ENCODE assay signal across 21 mouse cellular contexts in the genomic region with DNA sequence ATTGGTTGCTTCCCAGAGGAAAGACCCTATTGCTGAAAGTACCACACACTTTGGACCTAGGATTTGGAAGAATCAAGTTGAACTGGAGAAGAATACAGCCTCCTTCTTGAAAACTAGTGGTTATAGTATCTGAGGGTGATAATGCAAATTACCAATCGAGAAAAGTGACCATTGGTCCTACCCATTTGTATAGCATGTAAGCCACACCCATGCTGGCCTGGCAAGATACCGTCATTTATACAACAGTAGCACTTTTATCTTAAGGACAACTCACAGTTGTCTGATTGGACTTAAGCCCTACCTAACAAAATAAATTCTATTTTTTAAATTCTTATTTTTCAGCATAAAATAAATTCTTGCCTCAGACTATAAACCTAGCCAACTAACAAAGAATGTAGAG. TPM values are rescaled to one million over a fixed set of nuclear protein-coding genes. Genes with fewer than 3 reads are reported as not detected.
DNase-seq lines count a peak whose midpoint lies in the region; ATAC-seq and TF ChIP-seq lines count a peak whose summit lies in the region.
"Had no signal": no experiment of that assay in that cellular context is flagged by ENCODE, and none has a peak within 500 bp of the region (broad histone marks: within the 10 kb centered on the region; RNA-seq: fewer than 3 reads in every experiment).

No protein-coding gene starts in this region.

- no peaks in the 10 kb centered on the region for H3K79me2 ChIP-seq in MEL (ENCODE audit: control insufficient read depth, insufficient read depth, low read length, poor library complexity)

- TF ChIP-seq CTCF in MEL (IDR thresholded peaks at IDR 0.05 in 2 of 3, conservative IDR thresholded peaks at IDR 0.05 in 1 of 3; ENCODE audit: control insufficient read depth in 1 of 3, insufficient read depth in 1 of 3, low read depth in 2 of 3, low read length in 3 of 3, poor library complexity in 1 of 3, severe bottlenecking in 1 of 3) = no peak
- no peak for TF ChIP-seq CTCF in liver, embryonic 14.5 days (IDR thresholded peaks at IDR 0.05; ENCODE audit: low read depth)

- no peaks in the 10 kb centered on the region for H3K27me3 ChIP-seq in MEL (ENCODE audit: control insufficient read depth in 1 of 2, insufficient read depth in 2 of 2, low read length in 2 of 2)
- H3K27me3 ChIP-seq in liver, embryonic 14.5 days (ENCODE audit: control insufficient read depth, insufficient read depth, low read length) = no peaks in the 10 kb centered on the region
- H3K27me3 ChIP-seq: embryonic facial prominence, embryonic 12.5 days; forebrain, embryonic 12.5 days; heart, embryonic 12.5 days had no signal

- H3K9ac ChIP-seq in MEL (ENCODE audit: control insufficient read depth, low read depth, low read length, poor library complexity, severe bottlenecking) = no peak overlapping the region
- no peak overlapping the region for H3K9ac ChIP-seq in liver, embryonic 14.5 days (replicated peaks)
- H3K9ac ChIP-seq: embryonic facial prominence, embryonic 12.5 days; forebrain, embryonic 12.5 days; heart, embryonic 12.5 days; hindbrain, embryonic 14.5 days had no signal

- no peaks in the 10 kb centered on the region for H3K9me3 ChIP-seq in MEL (replicated peaks; ENCODE audit: insufficient read depth, low read length)
- H3K9me3 ChIP-seq in liver, embryonic 14.5 days (ENCODE audit: control insufficient read depth, low read length) = no peaks in the 10 kb centered on the region
- H3K9me3 ChIP-seq: embryonic facial prominence, embryonic 12.5 days; forebrain, embryonic 12.5 days; heart, embryonic 12.5 days; hindbrain, embryonic 10.5 days had no signal

- no peak overlapping the region for H3K4me2 ChIP-seq in liver, embryonic 14.5 days (ENCODE audit: low read depth)
- H3K4me2 ChIP-seq: embryonic facial prominence, embryonic 12.5 days; forebrain, embryonic 12.5 days; heart, embryonic 12.5 days; hindbrain, embryonic 14.5 days had no signal

- no peak for TF ChIP-seq EP300 in MEL (IDR thresholded peaks at IDR 0.05; ENCODE audit: low read depth in 1 of 2, low read length in 2 of 2)
- no peak for TF ChIP-seq EP300 in liver, embryonic 14.5 days (IDR thresholded peaks at IDR 0.05; ENCODE audit: low read depth)

- H3K27ac ChIP-seq in MEL (ENCODE audit: control insufficient read depth, low read depth, low read length) = no peak overlapping the region
- H3K27ac ChIP-seq in liver, embryonic 14.5 days = no peak overlapping the region
- H3K27ac ChIP-seq: embryonic facial prominence, embryonic 12.5 days; forebrain, embryonic 12.5 days; gastrocnemius, adult 2 months; hindbrain, embryonic 10.5 days; hindbrain, embryonic 14.5 days had no signal

- DNase-seq in MEL (ENCODE audit: low read depth, low spot score) = peak; percentile 8
- DNase-seq in liver, embryonic 14.5 days (ENCODE audit: low read depth in 3 of 3, low spot score in 3 of 3) = peak; percentile 3 to 22 (median 14)
- DNase-seq in layer of hippocampus, postnatal 14 days (ENCODE audit: low spot score in 2 of 2) = no peak
- no peak for DNase-seq in embryo, embryonic 11 days
- no peak for DNase-seq in frontal cortex, postnatal 10 days (ENCODE audit: low spot score in 2 of 2)
- DNase-seq: adrenal gland, adult 2 months; adrenal gland, postnatal 25 days; cerebellum, adult 11 months; cerebellum, adult 8-10 months; cerebellum, postnatal 14 days; gastrocnemius, adult 2 months; gastrocnemius, postnatal 25 days had no signal

- WGBS in liver, embryonic 14.5 days (ENCODE audit: insufficient replicate concordance) = 25% methylated on average over 2 of the region's 2 CpGs

- peaks cover 0 to 2% of the 10 kb centered on the region in 2 experiments; a peak in 2 of 4 replicates for H3K36me3 ChIP-seq in MEL (ENCODE audit: control insufficient read depth in 1 of 2, insufficient read depth in 2 of 2, low read length in 2 of 2)
- H3K36me3 ChIP-seq in liver, embryonic 14.5 days (replicated peaks; ENCODE audit: control insufficient read depth, insufficient read depth, low read depth) = no peaks in the 10 kb centered on the region
- H3K36me3 ChIP-seq: embryonic facial prominence, embryonic 12.5 days; forebrain, embryonic 12.5 days; heart, embryonic 12.5 days; hindbrain, embryonic 10.5 days had no signal

- peak; percentile 70 for ATAC-seq in erythroid progenitor cell, adult 5-6 weeks (replicated peaks; ENCODE audit: low FRiP score, poor library complexity, severe bottlenecking)
- ATAC-seq in liver, embryonic 14.5 days (ENCODE audit: insufficient read depth) = peak; percentile 75
- peak; percentile 84 for ATAC-seq in megakaryocyte-erythroid progenitor cell, adult 5-6 weeks (replicated peaks; ENCODE audit: low FRiP score, low TSS enrichment, poor library complexity, severe bottlenecking)
- ATAC-seq: forebrain, embryonic 16.5 days; Patski had no signal

- TF ChIP-seq RAD21 in MEL (IDR thresholded peaks at IDR 0.05; ENCODE audit: low read depth, low read length) = no peak

- H3K4me1 ChIP-seq in MEL (ENCODE audit: control insufficient read depth in 1 of 2, insufficient read depth in 2 of 2, low read length in 2 of 2) = no peaks in the 10 kb centered on the region
- no peaks in the 10 kb centered on the region for H3K4me1 ChIP-seq in liver, embryonic 14.5 days (replicated peaks; ENCODE audit: control insufficient read depth in 2 of 2, insufficient read depth in 2 of 2, low read length in 1 of 2)
- H3K4me1 ChIP-seq: embryonic facial prominence, embryonic 12.5 days; hindbrain, embryonic 10.5 days had no signal

- TF ChIP-seq POLR2A in MEL (IDR thresholded peaks at IDR 0.05; ENCODE audit: control insufficient read depth in 1 of 2, insufficient read depth in 1 of 2, low read depth in 1 of 2, low read length in 2 of 2, poor library complexity in 1 of 2) = no peak

- H3K4me3 ChIP-seq in MEL (ENCODE audit: control insufficient read depth in 1 of 2, insufficient read depth in 1 of 2, low read depth in 2 of 2, low read length in 2 of 2) = no peak overlapping the region
- no peak overlapping the region for H3K4me3 ChIP-seq in liver, embryonic 14.5 days (ENCODE audit: insufficient read depth in 1 of 2, low read depth in 2 of 2, low read length in 2 of 2)
- H3K4me3 ChIP-seq: embryonic facial prominence, embryonic 12.5 days; forebrain, embryonic 12.5 days; gastrocnemius, adult 2 months; heart, embryonic 12.5 days; hindbrain, embryonic 10.5 days had no signal

TF ChIP-seq in MEL, 35 proteins besides CTCF, POLR2A, EP300 and RAD21:
- no peak for TF ChIP-seq MAX (IDR thresholded peaks at IDR 0.05; ENCODE audit: low read length)
- no peak for TF ChIP-seq USF1 (IDR thresholded peaks at IDR 0.05; ENCODE audit: low read depth, low read length)
- no peak for TF ChIP-seq GABPA (IDR thresholded peaks at IDR 0.05; ENCODE audit: low read depth, low read length)
- TF ChIP-seq SIN3A (IDR thresholded peaks at IDR 0.05; ENCODE audit: low read length) = no peak
- TF ChIP-seq MYB (IDR thresholded peaks at IDR 0.05; ENCODE audit: low read depth, low read length) = no peak
- no peak for TF ChIP-seq CHD2 (IDR thresholded peaks at IDR 0.05; ENCODE audit: low read length)
- no peak for TF ChIP-seq SMC3 (IDR thresholded peaks at IDR 0.05; ENCODE audit: low read depth, low read length)
- no peak for TF ChIP-seq HCFC1 (IDR thresholded peaks at IDR 0.05; ENCODE audit: low read depth, low read length)

RNA-seq across cellular contexts. Expression of gene Ccnh, which starts 29.2 kb away (rescaled TPM):
- total RNA-seq in MEL (2012; rRNA removed) = 61.8 and 77.3 TPM in 2 replicates
- 100 to 1,000 TPM in 1 of 2 experiments, not detected in 1; 101 TPM for polyA plus RNA-seq in MEL (2012; ENCODE audit: insufficient read depth in 1 of 2, insufficient read length in 2 of 2, low read depth in 1 of 2, low replicate concordance in 2 of 2, missing spikeins in 1 of 2)
- 21.3 and 26.0 TPM in 2 replicates for total RNA-seq in erythroid progenitor cell, adult 5-6 weeks (2015; ENCODE audit: low replicate concordance)
- total RNA-seq in erythroid progenitor cell, adult 5-6 weeks (2017; ENCODE audit: low replicate concordance) = 8.2 and 27.2 TPM in 2 replicates
- polyA plus RNA-seq in liver, embryonic 14.5 days (2012; rRNA removed) = 8.1 and 17.1 TPM in 2 replicates
- polyA plus RNA-seq in liver, embryonic 14.5 days (2014; fragmentation: Nextera tagmentation; extraction: Ambion mirVana) = 50.5 and 54.7 TPM in 2 replicates
- 54.3 and 81.8 TPM in 2 replicates for total RNA-seq in megakaryocyte-erythroid progenitor cell, adult 5-6 weeks (2014; fragmentation: Nextera tagmentation)
- total RNA-seq in megakaryocyte-erythroid progenitor cell, adult 5-6 weeks (2017) = 74.1 and 98.9 TPM in 2 replicates
- total RNA-seq in layer of hippocampus, postnatal 14 days (2021) = 10 to 100 TPM; 56.6 to 65.8 TPM

Comparison
In these comparisons a context has a peak if more than half of its experiments do, and no peak if none do; other contexts are left out.
1. DNase-seq: peak in MEL (single experiment) and liver, embryonic 14.5 days (3 of 3); none in layer of hippocampus, postnatal 14 days (0 of 2), embryo, embryonic 11 days (single experiment) and frontal cortex, postnatal 10 days (0 of 2).
2. Peak in every context shown above with its lines, with median percentiles within 50 percentile points of each other: ATAC-seq.